Mouse (Mus musculus): Measurements from ENCODE around the gene Krtcap3. TPM values are rescaled to one million over a fixed set of nuclear protein-coding genes. Genes with fewer than 3 reads are reported as not detected.

The Krtcap3 gene
- polyA plus RNA-seq, 1 experiment from 2014 or later, result 2.4 TPM

DNA sequence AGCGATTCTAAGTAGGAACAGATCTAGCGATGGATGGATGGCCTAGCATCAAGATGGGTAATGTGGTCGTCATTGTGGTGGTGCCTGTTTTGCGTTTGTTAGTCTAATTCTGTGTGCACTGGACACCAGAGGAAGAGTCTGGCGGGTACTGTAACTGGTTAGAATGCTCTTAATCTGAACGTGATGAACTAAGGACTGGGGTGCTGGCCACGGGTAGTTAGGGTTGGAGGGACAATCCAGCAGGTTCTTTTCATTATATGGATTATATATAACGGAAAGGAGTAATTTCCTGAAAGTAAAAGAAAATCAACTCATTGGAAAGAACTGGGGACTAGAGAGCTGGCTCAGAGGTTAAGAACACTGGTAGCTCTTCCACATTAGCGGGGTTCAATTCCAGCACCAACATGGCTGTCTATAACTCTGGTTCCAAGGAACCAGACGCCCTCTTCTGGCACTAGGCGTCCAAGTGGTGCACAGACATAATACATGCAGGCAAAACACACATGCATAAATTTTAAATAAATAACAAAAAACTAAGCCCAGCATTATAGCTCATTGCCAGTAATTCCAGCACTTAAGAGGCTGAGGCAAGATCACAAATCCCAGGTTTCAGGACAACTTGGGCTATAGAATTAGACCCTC, 30.1 kb upstream of the Krtcap3 start:
- Histone ChIP-seq H3K4me3 (peak overlapping the region; percentile 89), H3K27ac (replicated peaks) (peak overlapping the region; percentile 93), H3K4me1 (peaks cover 21% of the 10 kb centered on the region), H3K4me2 (replicated peaks) (peak overlapping the region; percentile 84), H3K36me3 (no peaks in the 10 kb centered on the region), H3K9ac (replicated peaks) (peak overlapping the region; percentile 84), H3K27me3 (no peaks in the 10 kb centered on the region), H3K9me3 (no peaks in the 10 kb centered on the region)
- WGBS, result 9% methylated on average over 11 of the region's 11 CpGs
- peak; percentile 4; the same call in 1 of the 2 replicates for ATAC-seq (replicated peaks)

- no peaks in the 10 kb centered on the region for H3K27me3 ChIP-seq
- no peak overlapping the region for H3K4me2 ChIP-seq (replicated peaks)
- peaks cover 21% of the 10 kb centered on the region for H3K4me1 ChIP-seq
- 94% methylated on average over 9 of the region's 9 CpGs for WGBS
- no peaks in the 10 kb centered on the region for H3K36me3 ChIP-seq
- no peak overlapping the region for H3K27ac ChIP-seq (replicated peaks)
- no peaks in the 10 kb centered on the region for H3K9me3 ChIP-seq
- no peak for ATAC-seq (replicated peaks)
- H3K9ac ChIP-seq (replicated peaks), result no peak overlapping the region
- H3K4me3 ChIP-seq, result no peak overlapping the region
These were observed 28.8 kb upstream of the Krtcap3 start for GRCm38 (mm10) chr5:31222696-31223095.

DNA sequence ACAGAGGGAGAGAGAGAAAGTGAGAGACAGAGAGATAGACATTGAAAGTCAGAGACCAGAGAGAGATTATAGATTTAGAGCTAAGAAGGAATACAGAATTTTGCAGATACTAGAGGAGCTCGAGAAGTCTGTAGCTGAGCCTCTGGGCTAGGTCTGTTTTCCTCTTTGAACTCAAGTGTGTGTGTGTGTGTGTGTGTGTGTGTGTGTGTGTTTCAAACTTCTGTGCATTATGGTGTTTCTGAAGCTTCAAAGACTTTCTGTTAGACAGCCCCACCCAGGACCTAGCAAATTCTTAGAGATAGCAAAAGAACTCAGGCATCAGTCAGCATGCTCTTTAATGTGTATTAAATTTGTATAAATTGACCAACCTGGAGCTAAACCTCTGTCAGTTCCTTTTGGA, 24.9 kb upstream of the Krtcap3 start:
- no peak for ATAC-seq (replicated peaks)
- peaks cover 2% of the 10 kb centered on the region; the same call in 1 of the 2 replicates for H3K4me1 ChIP-seq
- H3K27me3 ChIP-seq, result no peaks in the 10 kb centered on the region
- no peaks in the 10 kb centered on the region for H3K9me3 ChIP-seq
- WGBS, result 68% methylated on average over 1 of the region's 1 CpGs
- H3K4me2 ChIP-seq (replicated peaks), result no peak overlapping the region
- H3K27ac ChIP-seq (replicated peaks), result no peak overlapping the region
- H3K36me3 ChIP-seq, result no peaks in the 10 kb centered on the region
- H3K4me3 ChIP-seq, result no peak overlapping the region
- no peak overlapping the region for H3K9ac ChIP-seq (replicated peaks)

DNA sequence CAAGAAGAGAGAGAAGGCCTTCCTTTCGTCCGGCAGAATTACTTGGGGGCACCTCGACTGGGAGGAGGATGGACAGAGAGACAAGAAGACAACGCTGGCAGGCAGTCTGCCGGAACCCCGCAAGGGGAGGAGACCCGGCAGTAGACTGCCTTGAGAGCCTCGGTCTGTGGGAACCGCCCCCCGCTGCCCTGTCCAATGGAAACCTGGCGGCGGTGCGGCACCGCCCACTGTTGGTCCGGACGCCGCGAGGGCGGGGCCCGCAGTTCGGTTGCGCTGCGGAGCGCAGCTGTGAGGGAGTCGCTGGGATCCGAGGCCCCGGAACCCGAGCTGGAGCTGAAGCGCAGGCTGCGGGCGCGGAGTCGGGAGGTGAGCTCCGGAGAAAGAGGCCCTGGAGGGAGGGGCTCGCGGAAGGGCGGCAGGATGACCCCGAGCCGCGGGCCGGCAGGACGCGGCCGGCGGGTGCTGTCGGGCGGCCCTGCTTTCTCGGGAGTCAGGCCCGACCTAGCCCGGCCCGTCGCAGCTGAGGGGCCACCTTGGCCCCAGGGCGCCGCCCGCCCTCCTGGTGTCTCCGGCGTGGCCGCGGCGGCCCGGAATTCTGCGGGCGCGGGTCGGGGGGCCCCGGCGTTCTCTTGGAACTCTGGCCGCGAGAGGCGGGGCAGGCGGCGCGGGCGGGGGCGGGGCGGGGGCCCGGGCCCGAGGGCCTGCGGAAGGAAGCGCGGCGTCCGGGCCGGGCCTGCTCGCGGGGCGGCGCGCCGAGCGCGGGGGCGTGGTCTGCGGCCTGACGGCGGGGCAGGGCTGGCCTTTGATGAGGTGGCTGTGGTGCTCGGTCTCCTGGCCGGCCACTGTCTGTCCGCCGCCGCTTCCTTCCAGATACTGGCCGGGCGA, 10.6 kb upstream of the Krtcap3 start, which contains the start of the genes Nrbp1 and Gm9970:
Gene Nrbp1 (plus strand): TSS at position 228 of the 885 bp plus-strand sequence.
Gene Gm9970 (minus strand): TSS at position 596 of the 885 bp plus-strand sequence.
- peaks cover 15% of the 10 kb centered on the region for H3K4me1 ChIP-seq
- peak within 1 kb of the TSS; percentile 62 for H3K4me2 ChIP-seq (replicated peaks)
- no peaks in the 10 kb centered on the region; the same call in 1 of the 2 replicates for H3K9me3 ChIP-seq
- no peaks in the 10 kb centered on the region for H3K27me3 ChIP-seq
- H3K36me3 ChIP-seq, result peaks cover 22% of the 10 kb centered on the region
- H3K9ac ChIP-seq (replicated peaks), result peak within 1 kb of the TSS; percentile 87
- WGBS, result under 1% methylated on average over 98 of the region's 103 CpGs
- ATAC-seq (replicated peaks), result peak; percentile 99
- peak within 1 kb of the TSS; percentile 97 for H3K27ac ChIP-seq (replicated peaks)
- peak within 1 kb of the TSS; percentile 91 for H3K4me3 ChIP-seq

- ATAC-seq (replicated peaks), result no peak; the same call in 1 of the 2 replicates
- Histone ChIP-seq H3K9me3 (no peaks in the 10 kb centered on the region; the same call in 1 of the 2 replicates), H3K4me1 (peaks cover 15% of the 10 kb centered on the region), H3K27me3 (no peaks in the 10 kb centered on the region), H3K4me2 (replicated peaks) (peak overlapping the region; percentile 62), H3K36me3 (peaks cover 29% of the 10 kb centered on the region), H3K4me3 (peak overlapping the region; percentile 91), H3K9ac (replicated peaks) (peak overlapping the region; percentile 87), H3K27ac (replicated peaks) (peak overlapping the region; percentile 97)
- under 1% methylated on average over 13 of the region's 13 CpGs for WGBS
These were observed 9.9 kb upstream of the Krtcap3 start for GRCm38 (mm10) chr5:31241522-31242034.

- Histone ChIP-seq H3K27ac (replicated peaks) (no peak overlapping the region), H3K4me2 (replicated peaks) (peak overlapping the region; percentile 62), H3K4me1 (peaks cover 15% of the 10 kb centered on the region), H3K36me3 (peaks cover 35% of the 10 kb centered on the region), H3K27me3 (no peaks in the 10 kb centered on the region), H3K9me3 (no peaks in the 10 kb centered on the region), H3K4me3 (peak overlapping the region; percentile 91), H3K9ac (replicated peaks) (peak overlapping the region; percentile 87)
- ATAC-seq (replicated peaks), result no peak
- WGBS, result 19% methylated on average over 10 of the region's 10 CpGs
These were observed 9.3 kb upstream of the Krtcap3 start for GRCm38 (mm10) chr5:31242191-31242590.

- no peak overlapping the region for H3K27ac ChIP-seq (replicated peaks)
- no peak overlapping the region for H3K9ac ChIP-seq (replicated peaks)
- 0 out of 2 replicates have a peak, but pooled peaks have one; percentile 51 for ATAC-seq (replicated peaks)
- H3K4me3 ChIP-seq, result no peak overlapping the region
- H3K4me2 ChIP-seq (replicated peaks), result no peak overlapping the region
- WGBS, result 67% methylated on average over 4 of the region's 4 CpGs
- H3K4me1 ChIP-seq, result peaks cover 4% of the 10 kb centered on the region; the same call in 1 of the 2 replicates
- H3K27me3 ChIP-seq, result no peaks in the 10 kb centered on the region
- no peaks in the 10 kb centered on the region for H3K9me3 ChIP-seq
- peaks cover 76% of the 10 kb centered on the region for H3K36me3 ChIP-seq
These were observed 775 bp upstream of the Krtcap3 start for GRCm38 (mm10) chr5:31250716-31251115.

- 43% methylated on average over 10 of the region's 10 CpGs for WGBS
- Histone ChIP-seq H3K27ac (replicated peaks) (no peak overlapping the region), H3K4me2 (replicated peaks) (no peak overlapping the region), H3K36me3 (peaks cover 67% of the 10 kb centered on the region), H3K27me3 (no peaks in the 10 kb centered on the region), H3K4me1 (peaks cover 4% of the 10 kb centered on the region; the same call in 1 of the 2 replicates), H3K4me3 (no peak overlapping the region), H3K9ac (replicated peaks) (no peak overlapping the region), H3K9me3 (no peaks in the 10 kb centered on the region)
- ATAC-seq (replicated peaks), result no peak
These were observed 660 bp downstream of the Krtcap3 start for GRCm38 (mm10) chr5:31252151-31252550.

- H3K27me3 ChIP-seq, result no peaks in the 10 kb centered on the region
- no peaks in the 10 kb centered on the region for H3K9me3 ChIP-seq
- peaks cover 59% of the 10 kb centered on the region for H3K36me3 ChIP-seq
- H3K4me2 ChIP-seq (replicated peaks), result no peak overlapping the region
- WGBS, result 80% methylated on average over 16 of the region's 16 CpGs
- no peak overlapping the region for H3K4me3 ChIP-seq
- peaks cover 4% of the 10 kb centered on the region; the same call in 1 of the 2 replicates for H3K4me1 ChIP-seq
- no peak overlapping the region for H3K9ac ChIP-seq (replicated peaks)
- H3K27ac ChIP-seq (replicated peaks), result no peak overlapping the region
- no peak for ATAC-seq (replicated peaks)
These were observed 1.5 kb downstream of the Krtcap3 start for GRCm38 (mm10) chr5:31252795-31253545.

GRCm38 (mm10) chr5:31253806-31254205, 2.3 kb downstream of the Krtcap3 start:
- Histone ChIP-seq H3K9me3 (no peaks in the 10 kb centered on the region), H3K27me3 (no peaks in the 10 kb centered on the region), H3K4me2 (replicated peaks) (no peak overlapping the region), H3K9ac (replicated peaks) (no peak overlapping the region), H3K36me3 (peaks cover 55% of the 10 kb centered on the region), H3K27ac (replicated peaks) (no peak overlapping the region), H3K4me1 (peaks cover 4% of the 10 kb centered on the region; the same call in 1 of the 2 replicates), H3K4me3 (no peak overlapping the region)
- no peak for ATAC-seq (replicated peaks)
- 97% methylated on average over 8 of the region's 8 CpGs for WGBS

GRCm38 (mm10) chr5:31254452-31254851, 3.0 kb downstream of the Krtcap3 start:
- 87% methylated on average over 7 of the region's 7 CpGs for WGBS
- Histone ChIP-seq H3K9me3 (no peaks in the 10 kb centered on the region), H3K9ac (replicated peaks) (no peak overlapping the region), H3K4me1 (peaks cover 4% of the 10 kb centered on the region; the same call in 1 of the 2 replicates), H3K27ac (replicated peaks) (no peak overlapping the region), H3K4me3 (no peak overlapping the region), H3K4me2 (replicated peaks) (no peak overlapping the region), H3K27me3 (no peaks in the 10 kb centered on the region), H3K36me3 (peaks cover 52% of the 10 kb centered on the region)
- no peak for ATAC-seq (replicated peaks)

All from forebrain, embryonic 15.5 days (tissue).